Mouse (Mus musculus) embryo, embryonic 10 days (tissue): Measurements from ENCODE around the gene Dnajc19.
"Not testable (repeated sequence)": the region's sequence is repeated elsewhere in the genome, so short reads cannot be mapped to it uniquely, and the experiment has no call there.

ENCODE experiments used
- DNase-seq: peaks from one replicate; pipeline ENCODE4 v3.0.0-alpha.2; 2015; ENCODE audit warnings: low spot score

The Dnajc19 gene

GRCm38 (mm10) chr3:34080900-34081662, at the start of gene Dnajc19:
Gene Dnajc19 (minus strand): TSS chr3:34081321.
- peak; percentile 96 for DNase-seq

DNA sequence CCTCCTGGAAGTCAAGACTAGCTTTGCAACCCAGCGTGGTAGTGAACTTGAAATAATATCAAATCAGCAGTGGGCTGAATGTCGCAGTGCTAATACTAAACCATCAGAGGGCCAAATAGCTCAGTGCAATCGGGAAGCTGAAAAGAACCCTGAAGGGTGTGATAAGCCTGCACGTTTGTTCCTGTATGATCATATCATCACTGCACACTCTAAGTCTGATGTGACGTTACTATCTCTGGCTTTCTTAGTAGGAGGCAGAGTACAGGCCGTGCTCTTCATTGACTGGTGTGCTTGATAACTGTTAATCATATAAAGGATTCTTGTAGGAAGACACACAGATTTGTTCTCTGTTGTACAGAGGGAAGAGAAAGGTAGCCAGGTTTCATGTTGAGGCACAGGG, 48.8 kb upstream of the Dnajc19 start:
- no peak for DNase-seq

- DNase-seq = no peak
Measured at GRCm38 (mm10) chr3:34121311-34121710, 40.2 kb upstream of the Dnajc19 start.

GRCm38 (mm10) chr3:34120791-34121190, 39.7 kb upstream of the Dnajc19 start:
- no peak for DNase-seq

GRCm38 (mm10) chr3:34119869-34120268, 38.7 kb upstream of the Dnajc19 start:
- no peak for DNase-seq

- peak; percentile 8 for DNase-seq
Measured at GRCm38 (mm10) chr3:34115806-34116205, 34.7 kb upstream of the Dnajc19 start.

GRCm38 (mm10) chr3:34111941-34112685, 31.0 kb upstream of the Dnajc19 start:
- no peak for DNase-seq

DNA sequence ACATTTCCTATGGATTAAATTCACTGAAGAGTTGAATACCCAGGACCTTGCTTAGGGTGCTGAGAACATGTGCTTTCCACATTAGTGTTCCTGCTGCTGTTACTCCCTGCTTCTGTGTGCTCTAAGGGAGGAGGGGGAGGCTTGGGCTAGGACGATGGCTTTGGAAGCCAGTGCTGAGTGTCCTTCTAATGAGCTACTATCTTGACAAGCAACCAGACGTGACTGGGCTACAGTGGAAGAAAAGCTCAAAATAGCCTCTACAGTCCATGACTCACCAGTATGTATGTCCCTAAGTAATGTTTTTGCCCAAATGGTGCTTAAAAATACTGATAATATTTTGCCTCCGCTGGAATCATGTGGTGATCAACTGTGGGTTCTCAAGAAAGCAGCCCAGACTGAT, 26.5 kb upstream of the Dnajc19 start:
- no peak for DNase-seq

- DNase-seq = no peak
Measured at GRCm38 (mm10) chr3:34106421-34106820, 25.3 kb upstream of the Dnajc19 start.

- DNase-seq = peak; percentile 28
Measured at GRCm38 (mm10) chr3:34103902-34104672, 23.0 kb upstream of the Dnajc19 start.

- DNase-seq = peak; percentile 15
Measured at GRCm38 (mm10) chr3:34102891-34103290, 21.8 kb upstream of the Dnajc19 start.

DNA sequence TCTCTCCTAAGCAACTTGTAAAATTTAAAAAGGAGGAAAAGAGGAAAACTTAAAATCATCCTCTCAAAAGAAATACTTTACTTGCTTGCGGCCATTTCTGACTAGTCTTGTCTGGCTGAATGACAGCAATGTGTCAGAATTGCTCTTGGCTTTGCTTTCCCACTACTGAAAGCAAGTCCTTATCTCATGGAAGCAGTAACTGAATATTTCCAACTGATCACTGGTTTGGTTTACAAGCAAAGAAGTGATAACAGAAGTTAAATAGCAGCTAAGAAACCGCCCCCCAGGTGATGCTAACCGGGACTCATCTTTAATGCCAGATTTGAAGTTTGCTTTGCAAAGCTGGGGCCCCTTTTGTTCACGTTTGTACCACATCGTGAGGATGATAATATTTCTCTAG, 2.5 kb upstream of the Dnajc19 start:
- no peak for DNase-seq

- DNase-seq = no peak
Measured at GRCm38 (mm10) chr3:34081929-34082328, 808 bp upstream of the Dnajc19 start.

DNA sequence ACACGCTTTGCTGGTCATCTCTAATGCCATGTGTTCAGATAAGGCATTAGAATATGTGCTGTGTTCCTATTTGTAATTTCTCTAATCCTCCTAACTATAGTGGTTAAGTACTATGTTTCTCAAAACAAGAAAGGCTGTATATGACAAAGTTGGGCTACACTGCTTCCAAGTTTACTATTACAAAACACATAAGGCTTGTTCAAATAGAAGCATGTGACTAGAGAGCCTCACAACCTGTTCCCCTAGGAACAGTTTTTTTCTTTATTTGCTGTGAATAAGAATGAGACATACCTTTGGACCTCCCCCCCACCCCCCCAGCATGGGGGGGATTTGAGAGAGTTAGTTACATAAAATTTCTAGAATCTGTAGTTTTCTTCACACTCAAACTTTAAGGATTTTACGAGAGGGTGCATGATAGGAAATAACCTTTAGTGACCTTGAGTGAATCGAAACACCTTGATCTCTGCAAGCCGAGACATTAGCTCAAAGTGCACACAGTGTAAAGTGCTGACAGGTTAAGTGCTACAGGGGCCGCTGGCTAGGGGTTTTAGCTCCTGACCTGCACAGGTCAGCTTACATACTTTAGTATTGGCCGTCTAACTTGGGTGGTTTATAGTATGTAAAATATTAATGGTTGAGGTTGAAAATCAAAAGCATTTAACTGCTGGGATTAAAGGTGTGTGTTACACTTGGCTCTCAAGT, 4.9 kb downstream of the Dnajc19 start:
- DNase-seq = no peak

DNA sequence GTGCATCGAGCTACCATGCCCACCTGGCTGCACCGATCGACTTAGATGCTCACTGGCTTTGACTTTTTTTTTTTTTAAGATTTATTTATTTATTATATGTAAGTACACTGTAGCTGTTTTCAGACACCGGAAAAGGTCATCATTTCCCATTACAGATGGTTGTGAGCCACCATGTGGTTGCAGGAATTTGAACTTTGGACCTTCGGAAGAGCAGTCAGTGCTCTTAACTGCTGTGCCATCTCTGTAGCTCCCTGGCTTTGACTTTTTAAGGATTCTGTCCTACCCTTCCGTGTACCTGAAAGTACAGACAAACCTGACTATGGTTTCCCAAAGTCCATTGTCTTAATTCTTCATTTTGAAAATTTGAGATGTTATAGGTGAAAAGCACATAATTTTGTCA, 8.4 kb downstream of the Dnajc19 start:
- no peak for DNase-seq

DNA sequence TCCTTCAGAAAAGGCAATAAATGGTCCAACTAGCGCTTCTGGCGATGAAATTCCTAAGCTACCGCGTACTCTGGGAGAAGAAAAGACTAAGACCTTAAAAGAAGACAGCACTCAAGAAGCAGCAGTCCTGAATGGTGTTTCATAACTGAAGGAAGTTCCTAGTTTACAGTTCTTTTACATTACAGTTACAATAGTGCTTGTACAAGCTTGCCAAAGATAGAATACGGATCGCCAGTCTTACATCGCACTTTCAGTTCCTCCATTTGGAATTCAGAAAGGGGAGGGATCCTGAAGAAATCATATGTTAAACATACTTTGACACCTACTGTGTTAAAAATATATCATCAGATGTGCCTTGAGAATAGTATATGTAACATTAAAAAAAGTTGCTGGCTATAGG, 12.2 kb downstream of the Dnajc19 start:
- DNase-seq = not testable (repeated sequence)

- no peak for DNase-seq
Measured at GRCm38 (mm10) chr3:34062352-34062751, 18.8 kb downstream of the Dnajc19 start.

DNA sequence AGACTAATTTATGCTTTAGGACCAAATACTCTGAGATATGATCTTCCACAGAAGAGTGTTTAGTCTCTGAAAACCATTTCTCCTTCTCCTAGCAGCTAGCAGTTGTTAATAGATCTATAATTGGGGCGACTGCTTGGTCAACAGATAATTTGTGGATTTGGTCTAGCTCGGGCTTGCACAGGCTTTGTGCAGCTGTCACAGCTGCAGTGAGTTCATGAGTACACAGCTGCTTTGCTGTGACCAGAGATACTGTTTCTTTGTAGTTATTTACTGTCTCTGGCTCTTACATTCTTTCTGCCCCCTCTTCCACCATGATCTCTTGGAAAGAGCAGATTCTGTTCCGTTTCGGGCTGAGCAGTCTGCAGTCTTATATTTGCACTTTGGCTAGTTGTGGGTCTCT, 39.1 kb downstream of the Dnajc19 start:
- DNase-seq = no peak

- DNase-seq = no peak
Measured at GRCm38 (mm10) chr3:34035706-34036105, 45.4 kb downstream of the Dnajc19 start.

DNA sequence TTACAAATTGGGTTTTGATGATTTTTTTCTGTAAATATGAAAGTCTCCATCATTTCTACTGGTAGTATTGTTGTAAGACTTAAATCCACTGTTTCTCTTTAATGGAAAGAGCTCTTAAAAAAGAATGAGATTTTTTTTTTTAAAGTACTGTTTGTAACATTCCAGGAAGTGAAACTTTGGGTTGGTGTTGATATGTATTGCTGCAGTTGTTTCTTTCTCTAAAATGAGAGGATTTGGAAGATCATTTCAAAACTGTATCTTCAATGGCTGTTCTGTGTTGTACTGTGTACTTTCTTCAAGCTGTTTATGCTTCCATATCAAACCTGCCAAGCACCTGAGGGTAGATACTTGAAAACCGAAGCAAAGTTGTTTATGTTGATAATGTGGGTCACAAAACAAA, 46.3 kb downstream of the Dnajc19 start:
- DNase-seq = no peak

- no peak for DNase-seq
Measured at GRCm38 (mm10) chr3:34033720-34034364, 47.3 kb downstream of the Dnajc19 start.

DNA sequence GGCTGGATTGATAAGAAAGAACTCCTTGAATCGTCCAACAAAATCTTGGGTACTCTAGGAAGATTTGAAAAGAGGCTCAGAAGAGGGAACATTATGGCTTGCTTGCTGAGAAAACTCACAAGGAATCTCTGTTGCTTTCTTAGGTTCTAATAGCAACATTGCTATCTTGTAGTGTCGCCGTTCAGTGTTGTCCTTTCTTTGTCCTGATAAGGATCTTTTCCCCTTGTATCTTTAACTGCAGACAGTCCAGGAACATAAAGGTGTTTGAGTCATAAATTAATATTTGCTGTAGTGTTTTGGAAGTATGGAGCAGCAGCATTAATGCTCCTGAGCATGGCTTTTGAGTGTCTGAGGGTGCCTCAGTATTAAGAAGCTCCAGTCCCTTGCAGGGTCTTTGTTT, 50.5 kb downstream of the Dnajc19 start:
- DNase-seq = no peak
